Mouse (Mus musculus) thymus, adult 2 months (tissue): Measurements from ENCODE around the gene Guca2a.

Experiments
- CTCF ChIP-seq: fragments of 200-500 bp; IDR thresholded peaks from 2 replicates; pipeline ENCODE4 v1.5.1; 2012; ENCODE audit warnings: mild to moderate bottlenecking, control low read depth, low read length, moderate library complexity, borderline replicate concordance; ENCODE audit not compliant: control insufficient read depth, poor library complexity, insufficient read depth; ENCODE audit errors: extremely low read depth
- POLR2A ChIP-seq: fragments of 200-500 bp; IDR thresholded peaks from 2 replicates; pipeline ENCODE4 v1.6.1; 2012; ENCODE audit warnings: mild to moderate bottlenecking, low read length, control low read depth, moderate library complexity; ENCODE audit not compliant: control insufficient read depth, poor library complexity, insufficient read depth; ENCODE audit errors: extremely low read depth

DNA sequence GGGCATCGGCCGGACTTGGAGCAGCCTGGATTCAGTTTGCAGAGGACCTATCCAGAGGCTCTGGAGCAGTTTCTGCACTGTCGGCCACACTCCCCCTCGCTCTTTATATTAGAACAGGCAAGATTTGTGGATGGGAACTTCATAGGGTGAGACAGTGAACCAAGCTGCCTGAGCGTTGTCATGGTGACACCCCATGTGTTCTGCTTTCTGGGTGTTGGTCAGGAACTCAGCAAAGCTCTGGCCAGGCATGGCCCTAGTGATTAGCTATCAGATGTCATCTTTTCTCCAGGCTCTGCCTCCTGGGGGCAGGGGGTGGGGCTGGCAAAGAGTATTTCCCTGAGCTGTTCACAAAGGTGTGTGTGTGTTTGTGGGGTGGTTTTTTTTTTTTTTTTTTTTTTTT, 45.1 kb downstream of the Guca2a start:
- TF ChIP-seq CTCF (no peak), POLR2A (no peak)
